Mouse (Mus musculus) midbrain, embryonic 11.5 days (tissue): Measurements from ENCODE around the gene Myl3. TPM values are rescaled to one million over a fixed set of nuclear protein-coding genes. Genes with fewer than 3 reads are reported as not detected.

Source experiments
- ATAC-seq: fragments of 200-750 bp; cut with Nextera tagmentation; 2 replicates; pipeline ENCODE4 v1.8.0; 2017; ENCODE audit warnings: moderate TSS enrichment, moderate library complexity; ENCODE audit not compliant: low FRiP score
- DNase-seq: peaks from one replicate; pipeline ENCODE4 v3.0.0; 2015; ENCODE audit warnings: low spot score; ENCODE audit errors: missing footprints
- H3K27ac ChIP-seq: fragments of 300-500 bp; sonication (generic); 2 replicates; pipeline ENCODE4 v1.5.1; 2014; ENCODE audit warnings: low read depth, low read length
- H3K27me3 ChIP-seq: fragments of 300-500 bp; sonication (generic); 2 replicates; pipeline ENCODE4 v1.6.1; 2014; ENCODE audit warnings: mild to moderate bottlenecking, low read length, moderate library complexity, mixed read lengths; ENCODE audit not compliant: control insufficient read depth, insufficient read depth
- H3K36me3 ChIP-seq: fragments of 300-500 bp; sonication (generic); 2 replicates; pipeline ENCODE4 v1.6.1; 2014; ENCODE audit warnings: mild to moderate bottlenecking, low read length, moderate library complexity, mixed read lengths; ENCODE audit not compliant: control insufficient read depth, insufficient read depth
- H3K4me1 ChIP-seq: fragments of 300-500 bp; sonication (generic); 2 replicates; pipeline ENCODE4 v1.6.1; 2014; ENCODE audit warnings: low read length; ENCODE audit not compliant: control insufficient read depth, insufficient read depth
- H3K4me2 ChIP-seq: fragments of 300-500 bp; sonication (generic); 2 replicates; pipeline ENCODE4 v1.6.1; 2014; ENCODE audit warnings: mild to moderate bottlenecking, moderate library complexity
- H3K4me3 ChIP-seq: fragments of 300-500 bp; sonication (generic); 2 replicates; pipeline ENCODE4 v1.5.1; 2014; ENCODE audit warnings: low read depth, low read length
- H3K9ac ChIP-seq: fragments of 300-500 bp; sonication (generic); 2 replicates; pipeline ENCODE4 v1.6.1; 2014; ENCODE audit warnings: low read length
- H3K9me3 ChIP-seq: fragments of 300-500 bp; sonication (generic); 2 replicates; pipeline ENCODE4 v1.6.1; 2016; ENCODE audit warnings: low read length; ENCODE audit not compliant: control insufficient read depth
- WGBS: fragments of 180-500 bp; shearing (Covaris S2); extraction: QIAGEN DNeasy Blood & Tissue Kit; methylation state at CpG from one replicate; pipeline ENCODE4 v1.1.7; 2014; 5-methylcytosine and 5-hydroxymethylcytosine counted together
- polyA plus RNA-seq: library from polyadenylated mRNA; unstranded; fragments of >200 nt; fragmentation: Nextera tagmentation; extraction: Ambion mirVana; gene quantifications from 2 replicates; pipeline ENCODE4 v1.2.1, GENCODE M21; 2014

Gene Myl3
- polyA plus RNA-seq, 1 experiment from 2014 or later = 0.63 TPM

DNA sequence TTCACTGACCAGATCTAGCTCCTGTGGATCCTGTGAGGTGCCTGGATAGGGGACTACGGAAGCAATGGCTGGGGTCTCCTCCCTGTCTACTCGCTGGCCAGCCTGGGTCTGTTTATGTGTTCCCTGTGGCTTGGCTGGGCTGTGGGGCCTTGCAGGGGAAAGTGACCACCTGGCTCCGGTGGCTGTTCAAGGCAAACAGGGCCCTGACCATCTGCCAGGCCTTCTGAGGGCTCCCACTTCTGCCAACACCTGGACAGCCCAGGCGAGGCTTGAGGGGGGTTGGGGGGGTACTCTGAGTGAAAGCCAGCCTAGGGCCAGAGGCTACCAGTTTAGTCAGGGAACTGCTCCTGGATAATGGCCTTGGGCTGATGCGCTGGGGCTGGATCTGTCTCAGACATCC lies 21.7 kb upstream of the Myl3 start:
- no peaks in the 10 kb centered on the region for H3K27me3 ChIP-seq
- no peak overlapping the region for H3K4me3 ChIP-seq
- H3K4me2 ChIP-seq = no peak overlapping the region
- no peaks in the 10 kb centered on the region for H3K9me3 ChIP-seq
- H3K9ac ChIP-seq = no peak overlapping the region
- no peak for DNase-seq
- H3K27ac ChIP-seq = no peak overlapping the region
- WGBS = 68% methylated on average over 5 of the region's 5 CpGs
- H3K4me1 ChIP-seq = no peaks in the 10 kb centered on the region
- no peak for ATAC-seq
- no peaks in the 10 kb centered on the region for H3K36me3 ChIP-seq

DNA sequence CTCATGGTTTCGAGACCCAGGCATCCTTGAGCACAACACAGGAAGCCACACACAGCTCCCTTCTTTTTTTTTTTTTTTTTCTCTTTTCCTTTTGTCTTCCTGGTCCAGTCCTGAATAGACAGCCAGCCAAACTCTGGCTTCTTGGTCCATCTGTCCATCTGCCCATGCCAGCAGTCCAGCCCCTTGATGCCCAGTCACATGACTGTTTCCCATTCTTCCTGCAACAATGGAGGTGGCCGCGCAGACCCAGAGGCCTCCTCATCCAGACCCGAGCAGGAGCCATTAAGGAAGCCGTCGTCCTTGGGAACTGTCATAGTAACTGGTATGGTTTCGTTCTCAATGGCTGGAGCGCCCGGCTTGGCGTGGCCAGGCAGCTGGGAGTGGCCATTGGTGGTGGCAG lies 19.6 kb upstream of the Myl3 start:
- ATAC-seq = no peak
- 87% methylated on average over 10 of the region's 10 CpGs for WGBS
- Histone ChIP-seq H3K9me3 (no peaks in the 10 kb centered on the region), H3K4me1 (peaks cover 2% of the 10 kb centered on the region; the same call in 1 of the 2 replicates), H3K4me2 (no peak overlapping the region), H3K27me3 (peaks cover 5% of the 10 kb centered on the region), H3K9ac (no peak overlapping the region), H3K36me3 (no peaks in the 10 kb centered on the region), H3K27ac (no peak overlapping the region), H3K4me3 (no peak overlapping the region)
- no peak for DNase-seq

DNA sequence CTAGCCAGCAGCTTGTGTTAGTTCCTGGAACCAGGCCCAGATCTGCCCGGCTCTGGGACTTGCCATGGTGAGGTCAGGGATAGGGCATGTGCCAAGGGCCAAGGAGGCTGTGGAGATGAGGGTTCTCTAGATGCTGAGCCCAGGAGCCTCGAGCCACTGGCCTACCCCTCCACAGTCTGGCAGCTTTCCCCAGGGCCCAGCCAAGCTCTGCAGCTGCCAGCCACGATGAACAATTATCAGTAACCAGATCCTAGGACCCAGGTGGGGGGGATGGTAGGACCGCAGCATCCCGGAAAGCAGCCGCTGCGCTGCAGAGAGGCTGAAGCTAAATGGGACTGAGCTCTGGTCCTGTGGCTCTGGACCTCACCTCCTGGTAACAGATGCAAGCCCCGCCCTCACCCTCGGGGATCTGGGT lies 15.9 kb upstream of the Myl3 start:
- Histone ChIP-seq H3K27ac (no peak overlapping the region), H3K27me3 (peaks cover 13% of the 10 kb centered on the region)

DNA sequence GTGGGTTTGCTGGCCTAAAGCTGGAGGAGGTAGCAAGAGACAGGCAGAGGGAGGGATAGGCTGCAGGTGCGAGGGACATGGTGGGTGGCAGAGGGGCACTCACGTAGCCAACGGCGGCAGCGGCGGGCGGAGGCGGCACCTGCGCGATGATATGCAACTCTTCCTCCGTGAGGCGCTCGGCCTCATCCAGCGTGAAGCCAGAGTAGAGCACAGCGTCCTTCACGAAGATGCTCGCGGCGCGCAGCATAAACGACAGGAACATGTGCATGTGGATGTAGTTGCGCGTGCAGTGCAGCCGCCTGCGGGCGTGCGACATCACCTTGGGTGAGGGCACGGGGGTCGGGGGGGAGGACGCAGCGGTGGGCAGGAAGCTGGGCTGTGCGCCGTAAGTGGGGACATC lies 14.8 kb upstream of the Myl3 start:
- Histone ChIP-seq H3K9ac (no peak overlapping the region), H3K27me3 (peaks cover 15% of the 10 kb centered on the region), H3K4me1 (peaks cover 4% of the 10 kb centered on the region), H3K9me3 (no peaks in the 10 kb centered on the region), H3K36me3 (no peaks in the 10 kb centered on the region), H3K27ac (no peak overlapping the region), H3K4me3 (no peak overlapping the region), H3K4me2 (peak overlapping the region; percentile 20)
- no peak for DNase-seq
- ATAC-seq = no peak
- WGBS = 5% methylated on average over 29 of the region's 33 CpGs

More for the DNA sequence above, 15.9 kb upstream of the Myl3 start:
- Histone ChIP-seq H3K36me3 (no peaks in the 10 kb centered on the region), H3K4me2 (no peak overlapping the region), H3K9me3 (no peaks in the 10 kb centered on the region), H3K4me3 (no peak overlapping the region), H3K9ac (no peak overlapping the region), H3K4me1 (peaks cover 4% of the 10 kb centered on the region)
- 16% methylated on average over 9 of the region's 9 CpGs for WGBS
- DNase-seq (no peak), ATAC-seq (peak; percentile 20; the same call in 1 of the 2 replicates)

DNA sequence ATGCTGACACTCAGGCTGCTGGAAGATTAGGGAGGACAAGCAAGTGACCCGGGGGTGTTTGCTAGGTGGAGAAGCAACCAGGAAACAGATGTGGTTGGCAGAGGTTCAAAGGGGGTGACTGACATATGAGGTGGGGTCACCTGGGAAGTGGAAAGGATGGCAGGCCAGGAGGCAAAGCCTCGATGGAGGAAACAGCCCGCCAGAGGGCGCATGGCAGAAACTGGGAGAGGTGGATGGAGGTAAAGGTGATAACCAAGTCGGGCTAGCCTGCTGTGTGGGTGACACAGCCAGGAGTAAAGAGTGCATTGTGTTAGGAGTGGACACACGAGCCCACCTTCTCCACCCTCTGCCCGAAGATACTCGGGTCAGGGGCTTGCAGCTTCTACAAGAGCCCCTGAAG lies 11.8 kb upstream of the Myl3 start:
- H3K4me2 ChIP-seq = no peak overlapping the region
- ATAC-seq = no peak
- no peak overlapping the region for H3K4me3 ChIP-seq
- H3K27ac ChIP-seq = no peak overlapping the region
- no peaks in the 10 kb centered on the region for H3K9me3 ChIP-seq
- no peak overlapping the region for H3K9ac ChIP-seq
- H3K36me3 ChIP-seq = no peaks in the 10 kb centered on the region
- 25% methylated on average over 8 of the region's 8 CpGs for WGBS
- peaks cover 21% of the 10 kb centered on the region for H3K4me1 ChIP-seq
- no peak for DNase-seq
- peaks cover 22% of the 10 kb centered on the region for H3K27me3 ChIP-seq

DNA sequence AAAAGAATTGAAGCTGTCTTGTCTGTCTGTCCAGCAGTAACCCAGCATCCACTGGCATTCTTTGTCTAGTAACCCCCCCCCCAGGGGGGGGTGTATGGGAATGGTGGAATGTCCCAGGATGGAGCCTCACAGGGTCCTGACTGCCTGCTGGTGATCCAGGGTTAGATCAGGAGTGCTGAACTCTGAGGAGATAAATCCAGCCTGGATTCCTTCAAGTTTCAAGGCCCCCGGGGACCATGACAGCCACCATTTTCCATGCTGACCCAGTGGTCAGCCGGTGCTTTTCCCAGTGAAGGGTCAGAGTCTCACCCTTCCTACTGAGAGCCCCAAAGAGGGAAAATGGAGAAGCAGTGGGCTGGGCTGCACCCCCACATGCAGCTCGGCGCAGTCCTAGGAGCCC lies 9.8 kb upstream of the Myl3 start:
- DNase-seq (no peak), ATAC-seq (no peak)
- H3K4me2 ChIP-seq = no peak overlapping the region
- H3K4me3 ChIP-seq = no peak overlapping the region
- peaks cover 21% of the 10 kb centered on the region for H3K4me1 ChIP-seq
- peaks cover 18% of the 10 kb centered on the region for H3K27me3 ChIP-seq
- H3K27ac ChIP-seq = no peak overlapping the region
- WGBS = 55% methylated on average over 4 of the region's 4 CpGs
- H3K9me3 ChIP-seq = no peaks in the 10 kb centered on the region
- no peaks in the 10 kb centered on the region for H3K36me3 ChIP-seq
- H3K9ac ChIP-seq = no peak overlapping the region

DNA sequence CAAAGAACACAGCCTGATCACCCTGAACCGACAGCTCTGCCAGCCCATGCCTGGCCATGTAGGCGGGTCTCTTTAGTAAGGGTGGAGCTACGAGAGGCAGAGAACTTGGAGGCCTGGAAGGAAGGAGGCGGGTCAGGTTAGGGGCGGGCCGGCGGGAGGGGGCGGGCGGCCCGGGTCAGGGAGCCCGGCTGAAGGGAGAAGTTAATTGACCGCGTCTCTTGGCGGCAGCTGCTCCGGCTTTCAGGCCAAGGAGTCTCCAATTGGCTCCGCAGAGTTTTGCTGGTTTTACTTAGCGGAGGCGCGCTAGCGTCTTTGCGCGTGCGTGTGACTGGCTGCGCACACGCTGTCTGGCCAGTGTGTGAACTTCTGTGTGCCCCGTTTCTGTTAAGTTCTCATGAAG lies 9.0 kb upstream of the Myl3 start:
- DNase-seq (peak; percentile 98), ATAC-seq (peak; percentile 92)
- H3K9me3 ChIP-seq = no peaks in the 10 kb centered on the region
- peak overlapping the region; percentile 76 for H3K4me2 ChIP-seq
- peak overlapping the region; percentile 54; the same call in 1 of the 2 replicates for H3K27ac ChIP-seq
- H3K27me3 ChIP-seq = peaks cover 11% of the 10 kb centered on the region
- peaks cover 19% of the 10 kb centered on the region for H3K4me1 ChIP-seq
- H3K36me3 ChIP-seq = no peaks in the 10 kb centered on the region
- peak overlapping the region; percentile 56 for H3K9ac ChIP-seq
- H3K4me3 ChIP-seq = peak overlapping the region; percentile 28
- WGBS = under 1% methylated on average over 24 of the region's 26 CpGs

DNA sequence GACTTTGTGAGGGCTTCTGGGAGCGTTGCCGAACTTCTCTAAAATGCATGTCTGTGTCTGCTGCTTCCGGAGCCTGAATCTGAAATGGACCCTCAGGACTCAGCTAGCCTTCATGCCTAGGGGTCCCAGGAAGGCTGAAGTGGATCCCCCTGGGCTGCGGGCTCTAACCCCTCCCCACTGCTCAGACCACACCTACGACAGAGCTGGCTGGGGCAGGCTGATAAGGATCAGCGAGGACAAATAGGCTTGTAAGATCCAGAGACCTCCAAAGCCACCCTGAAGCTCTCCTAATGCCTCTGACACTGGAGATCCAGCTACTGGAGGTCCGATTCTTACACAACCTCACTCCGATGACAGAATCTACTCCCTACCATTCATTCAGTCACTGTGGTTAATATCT lies 8.6 kb upstream of the Myl3 start:
- DNase-seq (no peak), ATAC-seq (peak; percentile 44; the same call in 1 of the 2 replicates)
- WGBS = 13% methylated on average over 8 of the region's 8 CpGs
- Histone ChIP-seq H3K4me2 (peak overlapping the region; percentile 76), H3K27me3 (peaks cover 9% of the 10 kb centered on the region), H3K9ac (peak overlapping the region; percentile 56), H3K4me1 (peaks cover 19% of the 10 kb centered on the region), H3K27ac (peak overlapping the region; percentile 54; the same call in 1 of the 2 replicates), H3K9me3 (no peaks in the 10 kb centered on the region), H3K4me3 (peak overlapping the region; percentile 28), H3K36me3 (no peaks in the 10 kb centered on the region)

DNA sequence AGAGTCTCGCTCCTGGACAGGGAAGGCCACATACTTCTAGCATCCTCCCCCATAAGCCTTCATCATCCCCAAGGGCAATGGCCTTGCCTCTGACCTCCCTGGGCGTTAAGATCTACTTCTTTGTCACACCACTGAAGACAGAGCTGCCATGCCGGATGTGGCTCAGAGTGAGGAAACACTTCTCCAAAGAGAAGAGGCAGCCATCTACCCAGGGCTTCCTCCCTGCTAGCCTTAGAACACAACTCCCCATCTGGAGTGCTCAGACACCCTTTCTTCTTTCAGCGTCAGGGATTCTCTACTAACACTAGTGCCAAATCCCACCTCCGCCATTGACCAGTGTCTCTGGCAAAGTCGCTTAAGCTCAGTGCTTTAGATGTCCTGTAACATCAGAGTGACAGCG lies 7.5 kb upstream of the Myl3 start:
- WGBS = 78% methylated on average over 7 of the region's 7 CpGs
- no peak for DNase-seq
- no peak overlapping the region for H3K4me2 ChIP-seq
- peaks cover 9% of the 10 kb centered on the region for H3K27me3 ChIP-seq
- ATAC-seq = no peak
- no peak overlapping the region for H3K9ac ChIP-seq
- no peaks in the 10 kb centered on the region for H3K36me3 ChIP-seq
- no peak overlapping the region for H3K4me3 ChIP-seq
- no peak overlapping the region for H3K27ac ChIP-seq
- H3K4me1 ChIP-seq = peaks cover 19% of the 10 kb centered on the region
- no peaks in the 10 kb centered on the region for H3K9me3 ChIP-seq
